Mouse (Mus musculus) embryonic facial prominence, embryonic 15.5 days (tissue): Measurements from ENCODE around the gene Olfr286. TPM values are rescaled to one million over a fixed set of nuclear protein-coding genes. Genes with fewer than 3 reads are reported as not detected.
A peak's percentile ranks its signal among the peaks of the same experiment; 100 is the strongest.

Source experiments
- ATAC-seq: fragments of 200-750 bp; cut with Nextera tagmentation; 2 replicates; pipeline ENCODE4 v1.8.0; 2017; ENCODE audit warnings: low read depth, moderate TSS enrichment; ENCODE audit not compliant: insufficient number of reproducible peaks, low FRiP score, low TSS enrichment
- H3K27ac ChIP-seq: fragments of 300-500 bp; sonication (generic); replicated peaks from 2 replicates; pipeline ENCODE4 v1.5.1; 2015; ENCODE audit warnings: mild to moderate bottlenecking, inconsistent platforms
- H3K27me3 ChIP-seq: fragments of 300-500 bp; sonication (generic); 2 replicates; pipeline ENCODE4 v1.6.1; 2015; ENCODE audit warnings: inconsistent platforms
- H3K36me3 ChIP-seq: fragments of 300-500 bp; sonication (generic); 2 replicates; pipeline ENCODE4 v1.6.1; 2015; ENCODE audit warnings: mild to moderate bottlenecking, inconsistent platforms
- H3K4me1 ChIP-seq: fragments of 300-500 bp; sonication (generic); 2 replicates; pipeline ENCODE4 v1.6.1; 2015; ENCODE audit warnings: inconsistent platforms
- H3K4me2 ChIP-seq: fragments of 300-500 bp; sonication (generic); replicated peaks from 2 replicates; pipeline ENCODE4 v1.6.1; 2015; ENCODE audit warnings: mild to moderate bottlenecking, inconsistent platforms
- H3K4me3 ChIP-seq: fragments of 300-500 bp; sonication (generic); replicated peaks from 2 replicates; pipeline ENCODE4 v1.5.1; 2015; ENCODE audit warnings: mild to moderate bottlenecking, inconsistent platforms
- H3K9ac ChIP-seq: fragments of 300-500 bp; sonication (generic); 2 replicates; pipeline ENCODE4 v1.6.1; 2015; ENCODE audit warnings: inconsistent platforms
- H3K9me3 ChIP-seq: fragments of 300-500 bp; sonication (generic); replicated peaks from 2 replicates; pipeline ENCODE4 v1.6.1; 2016; ENCODE audit warnings: inconsistent platforms
- WGBS: fragments of 180-500 bp; shearing (Covaris S2); methylation state at CpG from one replicate; pipeline ENCODE4 v1.1.7; 2015; 5-methylcytosine and 5-hydroxymethylcytosine counted together
- polyA plus RNA-seq: library from polyadenylated mRNA; unstranded; fragments of >200 nt; fragmentation: Nextera tagmentation; extraction: Ambion mirVana; gene quantifications from 2 replicates; pipeline ENCODE4 v1.2.1, GENCODE M21; 2015

Olfr286 gene
- polyA plus RNA-seq, 1 experiment from 2014 or later = 0.09 TPM

DNA sequence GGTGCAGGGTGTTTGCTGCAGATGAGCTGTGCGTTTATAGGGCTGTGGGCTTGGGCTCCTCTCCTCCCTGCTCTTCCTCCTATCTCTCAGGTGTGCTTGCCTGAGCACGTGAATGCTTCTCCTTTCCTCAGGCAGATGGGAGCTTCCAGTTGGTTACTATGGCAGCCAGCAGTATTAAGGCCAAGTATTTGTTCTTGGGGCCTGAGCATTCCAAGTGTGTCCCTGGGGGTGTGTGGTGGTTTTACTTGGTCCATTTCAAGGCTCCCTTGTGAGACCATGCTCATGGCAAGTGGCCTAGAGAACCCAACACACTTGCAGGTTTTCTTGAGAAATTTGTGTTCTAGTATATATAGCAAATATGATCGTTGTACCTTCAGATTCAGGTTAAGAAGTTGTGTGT lies 38.8 kb downstream of the Olfr286 start, which contains the start of gene Olfr288:
TSS of gene Olfr288 (minus strand) at position 101 of the 400 bp plus-strand sequence.
- ATAC-seq = no peak
- Histone ChIP-seq H3K4me1 (no peaks in the 10 kb centered on the region), H3K4me3 (no peak within 1 kb of the TSS), H3K9ac (no peak within 1 kb of the TSS), H3K4me2 (no peak within 1 kb of the TSS), H3K27me3 (no peaks in the 10 kb centered on the region), H3K36me3 (no peaks in the 10 kb centered on the region), H3K9me3 (no peaks in the 10 kb centered on the region), H3K27ac (no peak within 1 kb of the TSS)
- 61% methylated on average over 3 of the region's 3 CpGs for WGBS

DNA sequence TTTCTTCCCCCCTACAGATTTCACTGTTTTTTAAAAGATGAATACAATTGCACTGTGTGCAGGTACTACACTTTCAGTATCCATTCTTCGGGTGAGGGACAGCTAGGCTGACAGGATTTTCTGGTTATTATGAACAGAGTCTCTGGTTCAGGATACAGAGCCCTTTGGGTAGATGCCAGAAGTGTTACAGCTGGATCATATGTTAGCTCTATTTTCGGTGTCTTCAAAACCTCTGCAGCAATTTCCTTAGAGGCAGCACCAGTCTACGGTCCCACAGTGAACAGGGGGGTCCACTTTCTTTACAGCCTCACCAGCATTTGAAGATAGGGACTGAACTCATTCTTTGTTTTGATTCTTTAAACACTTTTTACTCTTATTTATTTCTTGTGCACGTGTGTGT lies 49.8 kb downstream of the Olfr286 start:
- no peak overlapping the region for H3K9ac ChIP-seq
- no peak overlapping the region for H3K4me3 ChIP-seq
- no peak overlapping the region for H3K4me2 ChIP-seq
- H3K9me3 ChIP-seq = no peaks in the 10 kb centered on the region
- H3K4me1 ChIP-seq = peaks cover 10% of the 10 kb centered on the region; the same call in 1 of the 2 replicates
- H3K27me3 ChIP-seq = 0 out of 2 replicates have a peak, but pooled peaks cover 4% of the 10 kb centered on the region
- H3K27ac ChIP-seq = no peak overlapping the region
- no peaks in the 10 kb centered on the region for H3K36me3 ChIP-seq
- 33% methylated on average over 4 of the region's 4 CpGs for WGBS
- ATAC-seq = no peak

DNA sequence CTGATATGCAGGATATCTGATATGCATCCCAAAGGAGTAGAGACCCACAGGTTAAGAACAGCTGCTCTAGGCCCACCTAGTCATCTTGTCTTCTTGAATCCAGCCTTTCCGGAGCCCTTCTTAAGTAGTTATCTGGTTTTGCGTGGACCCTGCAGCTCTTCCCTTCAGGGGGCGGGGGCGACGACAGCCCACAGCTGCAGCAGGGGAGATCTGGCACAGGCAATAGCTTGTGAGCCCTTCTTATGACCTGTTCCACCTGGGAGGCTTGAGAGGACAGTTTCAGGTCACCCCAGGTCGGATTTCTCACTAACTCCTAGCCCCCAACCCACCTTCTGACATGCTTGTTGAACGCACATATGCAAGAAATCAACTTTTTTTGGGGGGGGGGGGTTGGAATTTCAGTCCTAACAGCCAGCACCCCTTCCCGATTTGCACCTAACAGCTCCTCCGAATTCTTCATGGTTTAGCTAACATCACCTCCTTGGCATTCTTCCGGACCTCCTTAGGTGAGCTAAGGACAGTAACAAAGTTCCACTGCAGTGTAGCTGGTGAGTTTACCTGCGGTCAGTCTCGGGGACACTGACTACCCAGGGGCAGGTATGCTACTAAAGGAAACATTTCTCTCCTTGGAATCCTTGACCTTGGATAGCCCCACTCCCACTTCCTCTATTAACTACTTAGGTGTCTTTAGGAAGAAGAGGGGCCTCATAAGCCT lies 52.2 kb downstream of the Olfr286 start:
- 0 out of 2 replicates have a peak, but pooled peaks cover 10% of the 10 kb centered on the region for H3K27me3 ChIP-seq
- peaks cover 10% of the 10 kb centered on the region; the same call in 1 of the 2 replicates for H3K4me1 ChIP-seq
- H3K9me3 ChIP-seq = no peaks in the 10 kb centered on the region
- no peak overlapping the region for H3K27ac ChIP-seq
- no peak for ATAC-seq
- no peak overlapping the region for H3K9ac ChIP-seq
- 66% methylated on average over 12 of the region's 12 CpGs for WGBS
- no peak overlapping the region; the same call in 1 of the 2 replicates for H3K4me3 ChIP-seq
- no peaks in the 10 kb centered on the region for H3K36me3 ChIP-seq
- peak overlapping the region; percentile 69 for H3K4me2 ChIP-seq

DNA sequence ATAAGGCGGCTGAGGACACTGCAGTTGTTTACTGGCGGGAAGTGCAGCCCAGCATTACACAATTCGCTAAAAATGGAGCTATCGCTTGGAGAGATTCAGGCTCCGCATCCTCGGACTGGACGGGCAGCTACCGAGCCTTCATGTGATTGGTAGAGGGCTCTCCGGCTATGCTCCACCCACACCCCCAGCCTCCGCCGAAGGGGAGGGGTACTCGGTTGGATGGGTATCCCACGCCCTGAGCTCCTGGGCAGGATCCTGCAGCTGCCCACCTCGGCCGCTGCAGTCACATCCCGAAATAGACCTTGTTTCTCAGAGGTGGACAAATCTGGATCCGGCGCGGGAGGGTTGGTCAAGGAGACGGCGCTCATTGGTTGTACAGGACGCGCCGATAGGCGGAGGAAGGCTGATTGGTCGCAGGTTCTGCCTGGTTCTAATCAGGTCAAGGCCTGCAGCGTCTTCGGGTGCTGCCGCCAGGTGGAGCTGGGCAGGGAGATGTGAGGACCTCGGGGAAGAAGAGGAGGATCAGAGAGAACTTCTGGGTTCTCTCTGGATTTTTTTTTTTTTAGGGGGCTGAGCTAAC lies 53.0 kb downstream of the Olfr286 start:
- no peaks in the 10 kb centered on the region for H3K9me3 ChIP-seq
- H3K4me2 ChIP-seq = peak overlapping the region; percentile 69
- no peak overlapping the region; the same call in 1 of the 2 replicates for H3K27ac ChIP-seq
- H3K9ac ChIP-seq = no peak overlapping the region; the same call in 1 of the 2 replicates
- peaks cover 16% of the 10 kb centered on the region; the same call in 1 of the 2 replicates for H3K27me3 ChIP-seq
- peak overlapping the region; percentile 59 for H3K4me3 ChIP-seq
- no peaks in the 10 kb centered on the region for H3K36me3 ChIP-seq
- ATAC-seq = peak; percentile 95
- under 1% methylated on average over 30 of the region's 30 CpGs for WGBS
- H3K4me1 ChIP-seq = peaks cover 10% of the 10 kb centered on the region; the same call in 1 of the 2 replicates

DNA sequence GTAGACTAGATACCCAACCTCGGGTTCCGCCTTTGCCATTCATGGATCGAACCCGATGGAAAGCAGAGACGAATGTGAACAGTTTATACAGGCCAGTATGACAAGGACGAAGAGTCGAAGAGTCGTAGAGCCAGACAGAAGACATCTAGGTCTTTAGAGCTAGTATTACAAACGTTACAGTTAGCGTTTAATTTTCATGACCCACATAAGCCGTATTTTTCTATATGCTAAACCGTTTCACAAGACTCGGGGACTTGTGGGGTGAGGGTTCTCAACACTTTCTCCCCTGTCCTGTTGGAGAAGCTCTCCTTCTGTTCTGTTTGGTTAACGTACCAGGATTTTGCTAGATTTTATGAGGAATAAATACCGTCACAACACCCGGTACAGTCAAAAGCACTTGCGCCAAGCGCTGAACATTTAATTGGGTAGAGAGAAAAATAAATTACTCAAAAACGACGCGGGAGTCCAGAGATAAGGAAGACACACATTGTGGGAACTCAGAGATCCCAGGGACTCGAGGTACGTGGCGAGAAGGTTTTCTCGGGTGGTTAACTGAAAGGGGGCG lies 53.6 kb downstream of the Olfr286 start:
- Histone ChIP-seq H3K36me3 (no peaks in the 10 kb centered on the region), H3K27me3 (peaks cover 22% of the 10 kb centered on the region; the same call in 1 of the 2 replicates), H3K4me2 (peak overlapping the region; percentile 69), H3K9me3 (no peaks in the 10 kb centered on the region), H3K9ac (no peak overlapping the region), H3K27ac (no peak overlapping the region; the same call in 1 of the 2 replicates), H3K4me1 (peaks cover 10% of the 10 kb centered on the region; the same call in 1 of the 2 replicates), H3K4me3 (peak overlapping the region; percentile 59)
- WGBS = 6% methylated on average over 26 of the region's 26 CpGs
- no peak for ATAC-seq

DNA sequence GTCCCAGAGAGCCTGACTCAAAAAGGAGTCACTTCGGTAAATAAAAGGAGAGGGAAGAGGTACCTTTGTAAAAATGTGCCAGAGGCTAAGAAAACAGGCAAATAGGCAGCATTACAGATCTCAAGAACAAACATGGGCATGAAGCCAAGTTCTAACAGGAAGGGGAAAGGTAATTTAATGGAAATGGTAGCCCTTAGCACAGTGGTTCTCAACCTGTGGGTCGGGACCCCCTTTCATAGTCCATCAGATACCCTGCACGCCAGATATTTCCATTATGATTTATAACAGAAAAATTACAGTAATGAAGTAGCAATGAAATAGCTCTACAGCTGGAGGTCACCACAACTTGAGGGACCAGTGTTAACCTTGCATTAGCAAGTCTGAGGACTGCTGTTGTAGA lies 56.9 kb downstream of the Olfr286 start:
- Histone ChIP-seq H3K27me3 (peaks cover 35% of the 10 kb centered on the region; the same call in 1 of the 2 replicates), H3K4me2 (no peak overlapping the region), H3K4me3 (no peak overlapping the region), H3K36me3 (no peaks in the 10 kb centered on the region), H3K4me1 (peaks cover 10% of the 10 kb centered on the region; the same call in 1 of the 2 replicates), H3K27ac (no peak overlapping the region), H3K9ac (no peak overlapping the region), H3K9me3 (no peaks in the 10 kb centered on the region)
- WGBS = 60% methylated on average over 3 of the region's 3 CpGs
- no peak for ATAC-seq

Other genes with a start within 250 kb of the Olfr286 start
- 225 and 386 TPM in 2 replicates for gene Col2a1, start 229.8 kb downstream of the Olfr286 start, polyA plus RNA-seq
- gene Pfkm, start 141.9 kb downstream of the Olfr286 start, polyA plus RNA-seq = 49.2 and 49.9 TPM in 2 replicates
- gene Senp1, start 140.7 kb downstream of the Olfr286 start, polyA plus RNA-seq = 27.8 and 28.1 TPM in 2 replicates
- 47.8 and 48.5 TPM in 2 replicates for gene Asb8, start 68.8 kb downstream of the Olfr286 start, polyA plus RNA-seq
- 2.1 and 2.9 TPM in 2 replicates for gene Ccdc184, start 67.3 kb downstream of the Olfr286 start, polyA plus RNA-seq
- not detected in 2 replicates for gene Olfr288, start 38.9 kb downstream of the Olfr286 start, polyA plus RNA-seq
- gene Gm44579, start 13.5 kb downstream of the Olfr286 start, polyA plus RNA-seq = not detected in 2 replicates
- not detected in 2 replicates for gene Olfr287, start 13.4 kb downstream of the Olfr286 start, polyA plus RNA-seq
- gene H1fnt, start 22.8 kb upstream of the Olfr286 start, polyA plus RNA-seq = not detected in 2 replicates
- 0.75 and 0.83 TPM in 2 replicates for gene Zfp641, start 61.7 kb upstream of the Olfr286 start, polyA plus RNA-seq
- gene Olfr285, start 82.9 kb upstream of the Olfr286 start, polyA plus RNA-seq = not detected in 2 replicates
- gene Olfr284, start 106.5 kb upstream of the Olfr286 start, polyA plus RNA-seq = 0.67 and 0.87 TPM in 2 replicates
- 0.19 TPM in 1 of 2 replicates, not detected in the other for gene Olfr283, start 146.5 kb upstream of the Olfr286 start, polyA plus RNA-seq
- gene Olfr282, start 196.8 kb upstream of the Olfr286 start, polyA plus RNA-seq = 0.51 TPM in 1 of 2 replicates, not detected in the other
- gene Olfr281, start 218.1 kb upstream of the Olfr286 start, polyA plus RNA-seq = 0.07 TPM in 1 of 2 replicates, not detected in the other
- gene OR5BS1P, start 235.4 kb upstream of the Olfr286 start, polyA plus RNA-seq = not detected in 2 replicates
- not detected in 2 replicates for gene Lalba, start 248.3 kb upstream of the Olfr286 start, polyA plus RNA-seq